Mouse (Mus musculus) hindbrain, embryonic 10.5 days (tissue): Measurements from ENCODE around the gene Fads3. TPM values are rescaled to one million over a fixed set of nuclear protein-coding genes. Genes with fewer than 3 reads are reported as not detected.

ENCODE experiments used
- DNase-seq: peaks from one replicate; pipeline ENCODE4 v3.0.0-alpha.2; 2017; ENCODE audit warnings: low spot score
- H3K27ac ChIP-seq: fragments of 300-500 bp; sonication (generic); 2 replicates; pipeline ENCODE4 v1.5.1; 2016; ENCODE audit warnings: mild to moderate bottlenecking, moderate library complexity
- H3K27me3 ChIP-seq: fragments of 300-500 bp; sonication (generic); 2 replicates; pipeline ENCODE4 v1.6.1; 2016; ENCODE audit warnings: mild to moderate bottlenecking; ENCODE audit not compliant: poor library complexity, insufficient read depth, severe bottlenecking
- H3K36me3 ChIP-seq: fragments of 300-500 bp; sonication (generic); 2 replicates; pipeline ENCODE4 v1.6.1; 2016; ENCODE audit warnings: mild to moderate bottlenecking, moderate library complexity
- H3K4me1 ChIP-seq: fragments of 300-500 bp; sonication (generic); replicated peaks from 2 replicates; pipeline ENCODE4 v1.6.1; 2016; ENCODE audit warnings: mild to moderate bottlenecking
- H3K4me3 ChIP-seq: fragments of 300-500 bp; sonication (generic); 2 replicates; pipeline ENCODE4 v1.5.1; 2016; ENCODE audit warnings: mild to moderate bottlenecking, moderate library complexity
- H3K9me3 ChIP-seq: fragments of 300-500 bp; sonication (generic); 2 replicates; pipeline ENCODE4 v1.6.1; 2016; ENCODE audit warnings: mild to moderate bottlenecking, moderate library complexity
- WGBS: fragments of 180-500 bp; shearing (Covaris S2); methylation state at CpG from one replicate; pipeline ENCODE4 v1.1.7; 2016; 5-methylcytosine and 5-hydroxymethylcytosine counted together
- polyA plus RNA-seq: library from polyadenylated mRNA; unstranded; fragments of >200 nt; fragmentation: Nextera tagmentation; extraction: Ambion mirVana; gene quantifications from 2 replicates; pipeline ENCODE4 v1.2.1, GENCODE M21; 2016

Gene Fads3
- polyA plus RNA-seq, 1 experiment from 2014 or later, result 8.1 TPM

DNA sequence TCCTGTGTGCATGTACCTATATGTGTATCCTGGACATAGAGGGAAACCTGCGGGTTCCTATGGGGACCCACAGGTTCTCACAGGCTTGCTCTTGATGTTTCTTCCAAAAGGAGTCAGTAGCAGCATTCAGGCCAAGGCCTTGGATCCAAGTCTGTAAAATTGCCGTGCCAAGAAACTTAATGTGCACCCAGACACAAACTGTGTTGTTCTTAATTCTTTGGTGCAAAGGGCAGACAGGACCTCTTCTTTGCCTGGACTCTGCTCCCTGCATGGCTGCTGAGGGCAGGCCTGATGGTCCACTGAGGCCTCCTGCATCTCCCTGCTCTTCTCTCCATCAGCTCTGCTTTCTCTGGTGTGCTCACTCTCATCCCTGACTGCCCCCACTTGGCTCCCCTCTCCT is 11.6 kb upstream of the Fads3 start:
- DNase-seq, result no peak
- H3K4me3 ChIP-seq, result no peak overlapping the region
- peaks cover 25% of the 10 kb centered on the region for H3K4me1 ChIP-seq
- H3K27me3 ChIP-seq, result peaks cover 7% of the 10 kb centered on the region
- H3K27ac ChIP-seq, result no peak overlapping the region
- WGBS, result 92% methylated on average over 2 of the region's 2 CpGs
- no peaks in the 10 kb centered on the region for H3K9me3 ChIP-seq
- H3K36me3 ChIP-seq, result peaks cover 17% of the 10 kb centered on the region; the same call in 1 of the 2 replicates

DNA sequence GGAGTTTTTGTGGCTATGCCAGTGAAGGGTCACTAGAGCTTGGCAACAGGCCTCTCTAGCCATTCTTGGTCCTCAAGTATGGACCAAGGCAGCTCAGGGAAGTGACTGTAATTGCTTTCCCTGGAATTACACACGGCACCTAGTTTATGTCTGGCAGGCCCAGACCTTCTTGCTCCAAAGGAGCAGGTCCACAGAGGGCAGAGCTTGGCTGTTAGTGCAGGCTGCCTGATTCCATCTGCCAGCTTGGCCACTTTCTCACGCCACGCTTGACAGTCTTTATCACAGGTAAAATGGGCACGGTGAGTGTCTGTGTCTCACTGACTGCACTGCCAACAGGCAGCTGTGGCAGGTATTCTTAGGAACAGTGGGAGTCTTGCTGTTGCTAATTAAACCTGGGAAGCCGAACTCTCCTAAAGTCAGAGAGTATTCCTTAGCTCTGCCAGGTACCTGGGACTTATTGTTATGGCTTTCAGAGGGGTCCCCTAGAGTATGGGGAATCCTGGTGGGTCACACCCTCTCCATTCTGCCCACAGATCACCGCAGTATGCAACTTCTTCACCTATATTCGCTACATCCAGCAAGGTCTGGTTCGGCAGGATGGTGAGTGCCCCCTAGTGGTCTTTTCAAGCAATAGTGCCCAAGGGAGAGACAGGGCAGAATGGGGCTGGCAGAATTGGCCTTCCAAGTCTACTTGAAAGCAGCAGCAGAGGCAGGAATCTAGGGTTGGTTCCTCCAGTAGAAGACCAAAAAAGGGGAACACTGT is 8.0 kb upstream of the Fads3 start:
- Histone ChIP-seq H3K27ac (no peak overlapping the region), H3K4me3 (no peak overlapping the region), H3K27me3 (peaks cover 7% of the 10 kb centered on the region), H3K9me3 (no peaks in the 10 kb centered on the region), H3K4me1 (peaks cover 14% of the 10 kb centered on the region), H3K36me3 (peaks cover 4% of the 10 kb centered on the region; the same call in 1 of the 2 replicates)
- WGBS, result 44% methylated on average over 8 of the region's 8 CpGs
- peak; percentile 64 for DNase-seq

DNA sequence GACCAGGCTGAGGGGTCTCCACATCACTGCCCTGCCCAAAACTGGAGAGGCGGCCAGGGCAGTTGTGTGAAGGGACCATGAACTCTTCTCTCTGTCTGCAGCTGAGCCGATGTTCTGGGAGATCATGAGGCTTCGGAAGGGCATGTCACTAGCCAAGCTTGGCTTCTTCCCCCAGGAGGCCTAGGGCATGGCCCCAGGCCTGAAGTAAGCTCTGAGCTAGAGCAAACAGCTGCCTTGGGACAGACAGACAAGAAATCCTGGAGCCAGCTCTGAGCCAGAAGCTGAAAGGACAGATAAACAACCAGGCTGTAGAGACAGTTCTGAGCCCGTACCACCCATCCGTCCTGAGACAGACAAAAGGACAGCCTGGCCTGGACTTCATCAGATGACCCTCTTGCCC is 7.0 kb upstream of the Fads3 start:
- Histone ChIP-seq H3K36me3 (0 out of 2 replicates have a peak, but pooled peaks cover 2% of the 10 kb centered on the region), H3K27me3 (peaks cover 7% of the 10 kb centered on the region), H3K9me3 (no peaks in the 10 kb centered on the region), H3K4me3 (no peak overlapping the region), H3K27ac (0 out of 2 replicates have a peak overlapping the region, but pooled peaks have one; percentile 40), H3K4me1 (peaks cover 14% of the 10 kb centered on the region)
- whole genome bisulfite sequencing, result 82% methylated on average over 5 of the region's 5 CpGs
- DNase-seq, result no peak

DNA sequence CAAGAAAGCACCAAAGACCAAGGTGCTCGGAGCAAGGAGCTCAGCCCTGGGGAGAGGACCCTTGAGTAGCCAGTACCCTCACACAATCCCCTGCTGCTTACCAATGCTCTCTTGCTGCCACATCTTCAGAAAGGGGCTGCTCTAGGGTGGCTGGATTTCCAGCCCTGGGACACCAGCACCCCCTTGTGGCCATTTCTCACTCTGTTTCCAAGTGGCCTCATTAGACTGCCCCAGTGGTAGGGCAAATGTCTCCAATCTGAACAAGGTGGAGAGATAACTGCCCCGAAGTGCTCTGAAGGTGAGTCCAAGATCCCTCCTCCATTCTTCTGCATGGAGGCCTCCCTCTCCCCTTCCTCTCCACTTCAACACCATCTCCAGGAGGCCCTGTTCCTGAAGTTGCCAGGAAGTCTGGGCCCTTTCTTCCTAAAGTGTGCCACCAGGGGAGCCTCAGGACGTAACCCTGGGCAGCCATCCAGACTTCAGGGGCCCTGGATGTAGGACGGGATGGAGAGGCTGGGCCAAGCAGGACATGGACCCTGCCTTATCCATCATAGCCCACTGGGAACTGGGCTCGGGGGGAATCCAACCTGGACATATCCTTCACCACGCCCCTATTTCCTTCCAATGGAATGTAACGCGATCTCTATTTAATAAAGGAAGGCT is 6.5 kb upstream of the Fads3 start:
- Histone ChIP-seq H3K4me1 (peaks cover 14% of the 10 kb centered on the region), H3K9me3 (no peaks in the 10 kb centered on the region), H3K27me3 (peaks cover 12% of the 10 kb centered on the region), H3K27ac (0 out of 2 replicates have a peak overlapping the region, but pooled peaks have one; percentile 40), H3K36me3 (no peaks in the 10 kb centered on the region), H3K4me3 (no peak overlapping the region)
- WGBS, result 55% methylated on average over 8 of the region's 8 CpGs
- DNase-seq, result peak; percentile 82

DNA sequence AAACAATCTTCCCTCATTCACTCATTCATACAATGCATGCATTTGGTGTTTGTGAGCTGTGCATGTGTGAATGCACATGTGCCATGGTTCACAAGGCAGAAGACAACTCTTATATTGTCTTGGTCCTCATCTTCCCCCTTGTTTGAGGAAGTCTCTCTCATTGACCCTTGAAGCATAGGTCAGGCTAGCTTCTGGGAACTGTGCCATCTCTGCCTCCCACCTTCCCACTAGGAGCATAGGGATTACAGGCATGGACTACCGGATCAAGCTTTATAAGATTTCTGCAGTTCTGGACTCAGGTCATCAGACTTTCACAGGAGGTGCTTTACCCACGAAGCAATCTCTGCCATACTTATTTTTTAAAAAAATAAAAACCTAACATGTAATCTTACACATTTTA is 3.8 kb upstream of the Fads3 start:
- H3K4me1 ChIP-seq, result peaks cover 32% of the 10 kb centered on the region
- H3K27me3 ChIP-seq, result peaks cover 31% of the 10 kb centered on the region
- WGBS, result 77% methylated on average over 2 of the region's 2 CpGs
- no peak for DNase-seq
- H3K9me3 ChIP-seq, result no peaks in the 10 kb centered on the region
- H3K36me3 ChIP-seq, result no peaks in the 10 kb centered on the region
- H3K4me3 ChIP-seq, result no peak overlapping the region
- H3K27ac ChIP-seq, result no peak overlapping the region

DNA sequence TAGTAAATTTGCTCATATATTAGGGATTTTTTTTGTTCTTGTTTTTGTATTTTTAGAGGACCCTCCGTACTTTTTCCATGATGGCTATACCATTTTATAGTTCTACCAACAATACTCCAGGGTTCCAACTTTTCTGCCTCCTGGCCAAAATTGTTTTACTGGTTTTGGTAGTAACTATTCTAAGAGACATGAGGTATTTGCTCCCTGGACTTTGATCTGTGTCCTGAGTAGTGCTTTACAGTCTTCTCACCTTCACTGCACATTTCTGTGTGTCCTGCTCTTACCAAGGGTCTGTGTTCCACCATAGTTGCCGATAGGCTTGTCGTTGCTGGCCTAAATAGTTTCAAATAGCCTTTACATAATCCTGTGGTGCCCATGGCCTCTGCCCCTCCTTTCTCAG is 3.0 kb upstream of the Fads3 start:
- Histone ChIP-seq H3K36me3 (no peaks in the 10 kb centered on the region), H3K4me1 (peaks cover 29% of the 10 kb centered on the region), H3K4me3 (no peak overlapping the region), H3K9me3 (no peaks in the 10 kb centered on the region), H3K27ac (no peak overlapping the region), H3K27me3 (peaks cover 33% of the 10 kb centered on the region)
- 88% methylated on average over 3 of the region's 3 CpGs for WGBS
- no peak for DNase-seq

DNA sequence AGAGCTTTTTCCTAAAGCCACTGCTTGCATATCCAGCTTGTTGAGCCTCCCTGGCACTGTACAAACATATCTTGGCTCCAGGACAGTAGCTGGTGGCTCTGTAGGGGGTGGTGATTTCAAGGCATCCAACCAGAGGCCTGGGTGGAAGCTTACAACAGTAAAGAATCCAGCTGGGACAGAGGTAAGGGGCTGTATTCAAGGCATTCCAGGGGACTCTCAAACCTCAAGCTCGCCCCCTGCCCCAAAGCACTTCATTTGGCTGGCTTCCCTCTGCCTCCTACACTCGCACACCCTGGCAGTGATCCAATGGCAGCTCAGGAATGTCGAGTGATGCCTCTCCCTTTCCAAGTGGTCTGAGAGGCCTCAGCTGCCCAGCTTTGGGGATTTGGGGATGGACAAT is 2.5 kb upstream of the Fads3 start:
- peaks cover 26% of the 10 kb centered on the region for H3K4me1 ChIP-seq
- H3K36me3 ChIP-seq, result no peaks in the 10 kb centered on the region
- no peak overlapping the region for H3K27ac ChIP-seq
- peaks cover 36% of the 10 kb centered on the region for H3K27me3 ChIP-seq
- DNase-seq, result no peak
- 36% methylated on average over 3 of the region's 3 CpGs for WGBS
- H3K4me3 ChIP-seq, result no peak overlapping the region
- no peaks in the 10 kb centered on the region for H3K9me3 ChIP-seq

DNA sequence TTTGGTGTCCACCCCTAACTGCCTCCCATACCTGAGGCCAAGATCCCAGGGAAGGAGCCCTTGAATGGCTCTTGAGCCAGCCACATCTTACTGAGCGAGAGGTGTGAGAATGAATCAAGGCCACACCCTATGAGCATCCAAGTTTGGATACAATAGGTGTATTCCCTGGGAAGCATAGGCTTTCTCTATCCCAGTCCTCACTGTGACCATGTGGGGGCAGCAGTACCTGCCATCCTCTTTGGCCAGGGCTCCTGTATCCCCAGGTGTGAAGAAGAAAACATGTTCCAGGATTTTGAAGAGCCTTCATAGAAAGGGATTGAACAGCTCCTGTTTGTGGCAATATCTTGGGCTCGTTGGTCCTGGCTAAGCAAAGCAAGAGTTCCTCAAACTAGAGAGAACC is 1.8 kb upstream of the Fads3 start:
- H3K4me3 ChIP-seq, result no peak overlapping the region
- 90% methylated on average over 2 of the region's 2 CpGs for WGBS
- no peak for DNase-seq
- no peaks in the 10 kb centered on the region for H3K36me3 ChIP-seq
- H3K27ac ChIP-seq, result no peak overlapping the region
- H3K27me3 ChIP-seq, result peaks cover 36% of the 10 kb centered on the region
- H3K9me3 ChIP-seq, result no peaks in the 10 kb centered on the region
- peaks cover 19% of the 10 kb centered on the region for H3K4me1 ChIP-seq

DNA sequence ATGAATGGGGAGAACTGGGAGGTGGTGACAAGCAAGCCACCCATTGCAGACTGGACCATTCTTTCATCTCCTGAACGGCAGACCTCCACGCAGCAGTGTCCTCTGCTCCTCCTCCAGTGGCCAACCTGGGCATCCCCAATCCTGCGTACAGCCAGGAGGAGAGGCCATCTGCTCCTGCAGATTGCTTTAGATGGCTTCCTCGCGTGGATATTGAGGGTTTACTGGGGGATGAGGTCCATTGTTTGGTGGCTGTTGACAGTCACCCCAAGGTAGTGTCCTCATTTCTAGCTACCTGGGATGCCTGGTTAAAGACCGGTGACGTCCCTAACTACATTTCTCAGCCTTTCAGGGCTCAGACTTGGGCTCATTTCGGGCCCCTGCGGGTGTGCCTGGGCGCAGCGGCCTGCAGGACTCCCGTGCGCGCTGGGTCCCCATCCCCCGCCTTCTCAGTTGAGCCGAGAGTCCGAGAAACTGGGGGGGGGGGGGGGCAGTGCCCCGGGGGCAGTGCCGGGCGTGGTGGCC is 442 bp upstream of the Fads3 start:
- DNase-seq, result no peak
- peaks cover 36% of the 10 kb centered on the region for H3K27me3 ChIP-seq
- peak overlapping the region; percentile 71 for H3K4me3 ChIP-seq
- H3K4me1 ChIP-seq, result peaks cover 18% of the 10 kb centered on the region
- WGBS, result 7% methylated on average over 20 of the region's 20 CpGs
- peak overlapping the region; percentile 84 for H3K27ac ChIP-seq
- no peaks in the 10 kb centered on the region for H3K36me3 ChIP-seq
- H3K9me3 ChIP-seq, result no peaks in the 10 kb centered on the region

DNA sequence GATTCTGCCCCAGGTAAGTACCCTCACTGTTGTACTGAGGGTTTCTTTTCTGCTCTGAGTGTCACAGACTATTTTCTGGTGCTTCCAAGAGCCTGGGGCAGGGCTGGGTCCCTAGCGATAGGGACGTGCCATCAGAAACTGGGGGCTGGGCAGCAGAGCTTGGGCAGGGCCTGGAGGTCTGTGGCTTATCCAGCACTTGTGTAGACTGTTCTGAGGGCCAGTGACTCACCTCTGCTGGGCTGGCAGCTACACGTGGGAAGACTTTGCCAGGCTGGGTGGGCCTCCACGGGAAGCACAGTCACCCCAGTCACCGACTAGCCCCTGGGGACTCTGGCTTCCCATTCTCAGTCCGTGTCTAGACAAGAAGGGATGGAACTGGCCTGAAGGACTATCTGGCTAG is 863 bp downstream of the Fads3 start:
- DNase-seq, result no peak
- 62% methylated on average over 6 of the region's 6 CpGs for WGBS
- Histone ChIP-seq H3K27me3 (peaks cover 36% of the 10 kb centered on the region), H3K4me3 (peak overlapping the region; percentile 71), H3K4me1 (peaks cover 18% of the 10 kb centered on the region), H3K36me3 (no peaks in the 10 kb centered on the region), H3K27ac (0 out of 2 replicates have a peak overlapping the region, but pooled peaks have one; percentile 84), H3K9me3 (no peaks in the 10 kb centered on the region)

DNA sequence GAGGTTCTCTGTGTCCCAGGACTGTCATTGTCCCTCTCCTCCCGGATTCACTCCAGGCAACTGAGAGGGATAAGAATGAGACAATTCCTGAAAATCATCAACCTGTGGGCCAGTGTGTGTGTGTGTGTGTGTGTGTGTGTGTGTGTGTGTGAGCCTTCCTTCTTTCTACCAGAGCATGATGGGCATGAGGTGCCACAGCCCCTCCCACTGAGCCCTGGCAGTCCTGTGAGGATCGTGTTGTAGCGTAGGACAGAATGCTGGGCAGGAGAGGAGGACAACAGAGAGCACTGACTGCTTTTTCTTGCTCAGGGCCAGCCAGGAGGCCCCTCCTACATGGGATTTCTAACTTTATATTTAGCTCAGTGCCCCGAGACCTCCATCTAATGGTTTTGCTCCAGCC is 1.4 kb downstream of the Fads3 start:
- 85% methylated on average over 4 of the region's 4 CpGs for WGBS
- no peak overlapping the region for H3K27ac ChIP-seq

DNA sequence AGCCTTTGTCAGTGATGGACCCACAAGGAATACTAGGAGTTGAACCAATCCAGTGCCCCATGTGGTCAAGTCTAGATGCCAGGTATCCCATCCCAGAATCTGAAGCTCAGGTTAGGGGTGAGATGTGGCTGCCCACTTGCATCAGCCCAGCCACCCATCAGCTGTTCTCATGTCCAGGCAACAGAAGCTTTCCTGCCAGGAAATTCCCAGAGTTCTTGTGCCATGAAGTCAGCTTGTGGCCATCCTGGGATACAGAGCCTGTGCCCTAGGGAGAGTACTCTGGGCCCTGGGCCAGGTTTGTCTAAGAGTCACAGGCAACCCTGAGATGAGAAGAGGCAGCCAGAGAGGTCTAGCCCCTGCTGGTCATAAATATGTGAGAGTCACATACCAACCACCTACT is 2.3 kb downstream of the Fads3 start:
- Histone ChIP-seq H3K4me1 (peaks cover 18% of the 10 kb centered on the region), H3K27ac (no peak overlapping the region), H3K9me3 (no peaks in the 10 kb centered on the region), H3K4me3 (no peak overlapping the region), H3K27me3 (peaks cover 36% of the 10 kb centered on the region), H3K36me3 (no peaks in the 10 kb centered on the region)
- no peak for DNase-seq

More for the DNA sequence above, 1.4 kb downstream of the Fads3 start:
- no peak for DNase-seq
- Histone ChIP-seq H3K9me3 (no peaks in the 10 kb centered on the region), H3K4me3 (no peak overlapping the region), H3K4me1 (peaks cover 18% of the 10 kb centered on the region), H3K36me3 (no peaks in the 10 kb centered on the region), H3K27me3 (peaks cover 36% of the 10 kb centered on the region)

DNA sequence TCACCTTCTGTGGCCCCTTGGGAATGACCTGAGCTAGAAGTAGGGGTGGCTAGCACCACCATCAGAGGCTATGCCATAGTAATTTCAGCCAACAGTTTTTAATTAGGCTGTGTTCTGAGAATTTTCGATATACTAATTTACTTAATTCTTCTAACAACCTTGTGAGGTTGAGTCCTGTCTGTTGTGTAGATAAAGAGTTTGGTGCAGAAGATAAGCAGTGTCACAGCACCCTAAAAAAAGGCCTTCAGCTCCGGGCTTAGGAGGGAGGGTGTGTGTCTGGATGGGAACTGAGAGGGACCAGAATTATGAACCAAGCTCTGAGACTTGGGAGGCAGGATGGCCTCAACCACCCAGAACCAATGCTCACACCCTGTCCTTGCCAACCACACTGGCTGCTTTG is 4.3 kb downstream of the Fads3 start:
- Histone ChIP-seq H3K9me3 (no peaks in the 10 kb centered on the region), H3K27ac (no peak overlapping the region), H3K4me3 (no peak overlapping the region), H3K36me3 (no peaks in the 10 kb centered on the region), H3K4me1 (peaks cover 18% of the 10 kb centered on the region), H3K27me3 (peaks cover 24% of the 10 kb centered on the region)
- 85% methylated on average over 2 of the region's 2 CpGs for WGBS
- DNase-seq, result no peak
